Mouse (Mus musculus) midbrain, embryonic 10.5 days (tissue): ENCODE measurements around the gene Gfi1. TPM values are rescaled to one million over a fixed set of nuclear protein-coding genes. Genes with fewer than 3 reads are reported as not detected.

Experiments used
- DNase-seq: peaks from one replicate; pipeline ENCODE4 v3.0.0-alpha.2; 2017; ENCODE audit warnings: low spot score
- H3K27ac ChIP-seq: fragments of 300-500 bp; sonication (generic); replicated peaks from 2 replicates; pipeline ENCODE4 v1.5.1; 2016; ENCODE audit warnings: mild to moderate bottlenecking
- H3K27me3 ChIP-seq: fragments of 300-500 bp; sonication (generic); 2 replicates; pipeline ENCODE4 v1.6.1; 2016; ENCODE audit warnings: low read depth, mild to moderate bottlenecking; ENCODE audit not compliant: poor library complexity, severe bottlenecking
- H3K36me3 ChIP-seq: fragments of 300-500 bp; sonication (generic); 2 replicates; pipeline ENCODE4 v1.6.1; 2016; ENCODE audit warnings: mild to moderate bottlenecking, moderate library complexity
- H3K4me1 ChIP-seq: fragments of 300-500 bp; sonication (generic); 2 replicates; pipeline ENCODE4 v1.6.1; 2016
- H3K4me3 ChIP-seq: fragments of 300-500 bp; sonication (generic); 2 replicates; pipeline ENCODE4 v1.5.1; 2016; ENCODE audit warnings: mild to moderate bottlenecking, moderate library complexity
- H3K9me3 ChIP-seq: fragments of 300-500 bp; sonication (generic); replicated peaks from 2 replicates; pipeline ENCODE4 v1.6.1; 2016; ENCODE audit warnings: mild to moderate bottlenecking
- WGBS: fragments of 180-500 bp; shearing (Covaris S2); methylation state at CpG from one replicate; pipeline ENCODE4 v1.1.7; 2016; 5-methylcytosine and 5-hydroxymethylcytosine counted together
- polyA plus RNA-seq: library from polyadenylated mRNA; unstranded; fragments of >200 nt; fragmentation: Nextera tagmentation; extraction: Ambion mirVana; gene quantifications from 2 replicates; pipeline ENCODE4 v1.2.1, GENCODE M21; 2016

Gene Gfi1
- polyA plus RNA-seq, 1 experiment from 2014 or later = not detected

DNA sequence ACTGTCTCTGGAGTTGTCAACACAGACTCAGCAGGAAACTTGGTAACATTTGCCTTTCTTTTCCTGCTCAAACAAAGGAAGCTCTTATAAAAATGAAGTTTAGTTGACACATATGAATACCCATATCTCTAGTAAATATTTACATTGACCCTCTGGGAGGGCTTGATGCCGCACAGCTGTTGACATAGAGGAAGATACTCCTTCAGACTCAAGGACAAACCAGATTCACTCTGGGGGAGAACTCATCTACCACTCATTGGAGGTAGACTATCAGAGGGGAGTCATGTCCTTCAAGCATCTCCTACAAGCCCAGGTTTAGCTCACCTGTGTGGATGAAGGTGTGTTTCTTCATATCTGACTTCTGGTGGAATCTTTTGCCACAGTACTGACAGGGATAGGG, 6.0 kb downstream of the Gfi1 start:
- Histone ChIP-seq H3K36me3 (no peaks in the 10 kb centered on the region), H3K9me3 (no peaks in the 10 kb centered on the region), H3K27ac (no peak overlapping the region), H3K4me1 (peaks cover 34% of the 10 kb centered on the region), H3K27me3 (peaks cover 99% of the 10 kb centered on the region), H3K4me3 (no peak overlapping the region)
- WGBS = 28% methylated on average over 1 of the region's 1 CpGs
- DNase-seq = no peak

DNA sequence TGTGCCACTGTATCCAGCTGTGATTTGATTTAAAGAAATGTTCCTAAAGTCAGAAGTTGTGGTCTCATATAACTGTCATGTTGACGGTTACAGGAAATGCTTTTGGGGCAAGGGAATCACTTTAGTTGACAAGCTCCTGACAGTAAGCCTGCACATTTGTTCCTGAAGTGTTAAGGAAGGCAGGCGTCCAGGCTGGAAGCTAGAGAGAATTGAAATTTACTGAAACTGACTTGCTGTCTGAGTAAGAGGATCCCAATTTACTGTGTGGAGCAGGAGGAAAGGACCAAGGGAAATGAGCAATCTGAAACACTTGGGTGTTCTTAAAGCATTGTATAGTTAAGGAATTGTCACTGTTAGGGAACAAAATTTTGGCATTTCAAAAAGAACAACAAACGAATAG, 6.6 kb downstream of the Gfi1 start:
- H3K27ac ChIP-seq = no peak overlapping the region
- no peak overlapping the region for H3K4me3 ChIP-seq
- no peaks in the 10 kb centered on the region for H3K9me3 ChIP-seq
- H3K27me3 ChIP-seq = peaks cover 99% of the 10 kb centered on the region
- DNase-seq = no peak
- no peaks in the 10 kb centered on the region for H3K36me3 ChIP-seq
- peaks cover 28% of the 10 kb centered on the region for H3K4me1 ChIP-seq
- 27% methylated on average over 3 of the region's 3 CpGs for WGBS

DNA sequence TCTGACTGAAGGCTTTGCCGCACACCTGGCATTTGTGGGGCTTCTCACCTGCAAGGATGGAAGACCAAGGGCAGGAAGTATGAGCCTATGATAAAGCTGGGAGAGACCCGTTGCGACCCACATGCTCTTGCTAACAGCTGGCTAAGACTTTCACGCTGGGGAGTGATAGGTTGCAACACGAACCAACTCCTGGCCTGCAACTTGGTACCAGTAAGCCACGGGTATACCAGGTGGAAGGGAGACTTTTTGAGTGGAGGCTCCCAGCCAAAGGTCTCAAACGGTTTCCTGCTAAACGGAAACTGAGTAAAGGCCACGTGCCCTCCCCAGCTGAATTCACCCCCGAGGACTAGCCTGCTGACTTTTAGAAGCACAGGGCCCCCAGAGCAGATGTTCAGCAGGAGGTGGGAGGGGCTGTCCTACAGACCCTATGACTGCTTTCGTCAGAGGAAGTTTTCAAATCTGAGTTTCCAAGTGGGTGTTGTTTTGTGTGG, 7.9 kb downstream of the Gfi1 start:
- Histone ChIP-seq H3K9me3 (no peaks in the 10 kb centered on the region), H3K4me3 (no peak overlapping the region), H3K36me3 (no peaks in the 10 kb centered on the region), H3K4me1 (peaks cover 15% of the 10 kb centered on the region), H3K27ac (no peak overlapping the region), H3K27me3 (peaks cover 93% of the 10 kb centered on the region)
- 12% methylated on average over 11 of the region's 11 CpGs for WGBS
- no peak for DNase-seq

DNA sequence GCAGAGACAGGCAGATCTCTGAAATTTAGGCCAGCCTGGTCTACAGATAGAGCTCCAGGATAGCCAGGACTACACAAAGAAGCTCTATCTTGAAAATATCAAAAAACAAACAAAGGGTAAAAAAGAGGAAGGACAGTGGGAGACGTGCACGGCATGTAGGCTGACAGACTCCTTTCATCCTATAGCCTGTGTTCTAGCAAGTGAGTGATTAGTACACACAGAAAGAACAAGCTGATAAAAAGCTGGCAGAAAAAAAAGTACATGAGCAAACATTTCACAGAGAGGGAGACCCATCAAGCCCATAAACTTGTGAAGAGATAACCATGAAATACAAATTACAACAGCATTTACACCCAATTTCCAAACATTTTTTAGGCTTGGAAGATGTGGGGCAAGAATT, 14.1 kb downstream of the Gfi1 start:
- H3K27ac ChIP-seq = no peak overlapping the region
- H3K9me3 ChIP-seq = no peaks in the 10 kb centered on the region
- 79% methylated on average over 2 of the region's 2 CpGs for WGBS
- H3K4me1 ChIP-seq = no peaks in the 10 kb centered on the region
- no peak for DNase-seq
- H3K27me3 ChIP-seq = peaks cover 31% of the 10 kb centered on the region
- no peak overlapping the region for H3K4me3 ChIP-seq
- no peaks in the 10 kb centered on the region for H3K36me3 ChIP-seq

DNA sequence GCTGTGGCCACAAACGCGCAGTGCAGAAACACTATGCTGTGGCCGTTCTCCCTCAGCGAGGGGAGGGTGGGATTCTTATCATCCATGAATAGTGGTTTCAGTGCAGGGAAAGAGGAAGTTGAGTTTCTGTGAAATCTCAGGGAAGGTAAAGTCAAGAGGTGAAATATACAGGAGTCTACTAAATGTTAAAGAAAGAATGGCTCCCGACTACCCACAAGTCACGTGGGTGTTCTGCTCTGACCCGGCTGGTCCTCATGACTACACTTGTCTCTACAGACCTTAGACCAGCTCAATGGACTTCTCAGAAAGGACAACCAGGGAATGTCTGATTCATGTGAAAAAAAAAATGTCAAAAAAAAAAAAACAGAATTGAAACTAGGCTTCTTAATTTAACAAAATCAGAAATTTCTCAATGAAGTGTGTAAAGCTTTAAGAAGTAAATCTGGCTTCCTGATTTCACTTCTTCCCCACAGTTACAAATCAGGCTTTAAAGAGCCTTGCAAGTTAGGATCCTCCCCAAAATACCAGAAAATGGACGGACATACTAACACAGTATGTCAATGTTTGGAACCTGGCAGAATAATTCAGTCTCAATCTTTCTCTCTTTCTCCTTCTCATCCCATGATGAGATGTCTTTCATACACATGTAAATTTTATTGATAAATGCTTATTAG, 17.6 kb downstream of the Gfi1 start:
- WGBS = 90% methylated on average over 8 of the region's 8 CpGs
- Histone ChIP-seq H3K4me3 (no peak overlapping the region), H3K27ac (no peak overlapping the region), H3K27me3 (no peaks in the 10 kb centered on the region), H3K9me3 (no peaks in the 10 kb centered on the region), H3K36me3 (no peaks in the 10 kb centered on the region), H3K4me1 (no peaks in the 10 kb centered on the region)
- DNase-seq = no peak

DNA sequence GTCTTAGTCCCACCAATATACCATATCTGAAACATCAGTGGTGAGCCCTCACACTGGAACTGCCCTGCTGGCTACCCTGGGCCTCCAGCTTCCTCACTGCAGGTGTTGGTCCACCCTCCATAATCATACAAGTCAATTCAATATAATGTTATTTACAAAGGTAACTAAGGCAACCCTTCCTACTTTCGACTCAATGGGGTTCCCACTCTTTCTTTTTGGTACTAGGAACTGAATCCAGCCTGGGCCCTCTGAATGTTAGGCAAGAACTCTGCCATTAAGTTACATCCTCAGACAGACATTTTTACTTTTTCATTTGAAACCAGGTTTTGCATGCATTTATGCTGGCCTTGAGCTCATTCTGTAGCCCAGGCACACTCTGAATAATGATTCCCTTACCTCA, 19.6 kb downstream of the Gfi1 start:
- DNase-seq = no peak
- Histone ChIP-seq H3K36me3 (no peaks in the 10 kb centered on the region), H3K4me3 (no peak overlapping the region), H3K4me1 (no peaks in the 10 kb centered on the region), H3K27me3 (no peaks in the 10 kb centered on the region), H3K27ac (no peak overlapping the region), H3K9me3 (no peaks in the 10 kb centered on the region)
- 90% methylated on average over 1 of the region's 1 CpGs for WGBS

DNA sequence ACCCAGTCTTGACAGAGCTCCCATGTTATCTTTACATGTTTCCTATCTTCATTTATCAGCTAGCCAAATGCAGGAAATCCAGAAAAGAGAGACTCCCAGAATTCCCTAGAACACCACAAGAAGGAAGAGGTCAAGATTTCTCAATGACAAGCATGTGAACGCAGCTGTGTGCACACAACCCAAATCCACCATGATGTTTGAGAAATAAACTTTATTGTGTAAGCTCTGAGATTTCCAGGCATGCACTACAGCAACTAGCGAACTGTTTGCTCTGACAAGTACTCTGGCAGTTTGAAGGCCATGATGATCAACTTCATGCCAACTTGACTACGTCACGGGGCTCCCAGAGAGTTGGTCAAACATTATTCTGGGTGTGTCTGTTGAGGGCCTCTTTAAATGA, 20.1 kb downstream of the Gfi1 start:
- DNase-seq = no peak
- H3K4me3 ChIP-seq = no peak overlapping the region
- no peak overlapping the region for H3K27ac ChIP-seq
- no peaks in the 10 kb centered on the region for H3K9me3 ChIP-seq
- no peaks in the 10 kb centered on the region for H3K36me3 ChIP-seq
- 92% methylated on average over 4 of the region's 4 CpGs for WGBS
- no peaks in the 10 kb centered on the region for H3K27me3 ChIP-seq
- H3K4me1 ChIP-seq = no peaks in the 10 kb centered on the region

DNA sequence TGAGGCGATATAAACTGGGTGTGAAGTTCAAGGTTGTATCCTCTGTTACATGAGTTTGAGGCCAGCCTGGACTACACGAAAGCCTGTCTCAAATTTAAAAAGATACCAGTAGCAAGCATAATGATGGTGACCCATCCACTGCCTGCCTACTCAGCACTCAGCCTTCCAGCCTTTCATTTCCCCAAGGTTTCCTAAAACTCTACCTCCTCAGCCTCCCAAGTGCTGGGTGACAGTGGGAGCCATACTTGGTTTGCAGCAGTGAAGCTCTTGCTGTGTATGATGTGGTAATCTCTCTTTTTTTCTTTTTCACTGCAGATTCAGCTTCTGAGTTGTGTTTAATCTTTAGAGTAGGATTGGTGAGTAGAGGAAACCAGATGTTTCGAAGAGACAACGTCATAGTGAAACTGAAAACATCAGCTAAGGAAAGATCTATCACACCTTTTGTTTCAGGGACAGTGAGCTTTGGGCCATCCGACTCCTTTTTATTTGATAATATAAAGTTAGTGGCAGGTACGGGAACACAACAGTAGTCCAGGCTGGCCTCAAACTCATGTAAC, 22.6 kb downstream of the Gfi1 start:
- no peaks in the 10 kb centered on the region for H3K4me1 ChIP-seq
- H3K27me3 ChIP-seq = no peaks in the 10 kb centered on the region
- WGBS = 89% methylated on average over 6 of the region's 6 CpGs

DNA sequence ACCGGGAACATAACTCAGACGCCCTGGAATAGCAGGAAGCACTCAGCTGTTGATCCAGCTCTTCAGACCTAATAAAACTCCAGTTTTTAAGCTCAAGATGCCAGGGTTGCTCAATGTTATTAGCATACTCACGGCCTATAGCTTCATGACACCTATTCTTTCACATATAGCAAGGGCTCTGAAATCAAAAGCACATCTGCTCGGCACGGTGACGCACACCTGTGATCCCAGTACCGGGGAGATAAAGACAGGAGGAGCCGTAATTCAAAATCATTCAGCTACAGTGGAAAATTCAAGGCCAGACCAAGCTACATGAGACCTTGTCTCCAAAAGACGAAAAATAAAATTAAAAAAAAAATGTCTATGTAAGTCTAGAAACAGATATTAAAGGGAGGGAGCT, 24.2 kb downstream of the Gfi1 start:
- H3K9me3 ChIP-seq = no peaks in the 10 kb centered on the region
- 88% methylated on average over 9 of the region's 9 CpGs for WGBS
- H3K27me3 ChIP-seq = no peaks in the 10 kb centered on the region
- no peak overlapping the region for H3K27ac ChIP-seq
- H3K4me1 ChIP-seq = no peaks in the 10 kb centered on the region
- H3K36me3 ChIP-seq = no peaks in the 10 kb centered on the region
- no peak overlapping the region for H3K4me3 ChIP-seq
- DNase-seq = no peak

More for the DNA sequence above, 22.6 kb downstream of the Gfi1 start:
- Histone ChIP-seq H3K9me3 (no peaks in the 10 kb centered on the region), H3K36me3 (no peaks in the 10 kb centered on the region), H3K4me3 (no peak overlapping the region), H3K27ac (no peak overlapping the region)
- DNase-seq = no peak

DNA sequence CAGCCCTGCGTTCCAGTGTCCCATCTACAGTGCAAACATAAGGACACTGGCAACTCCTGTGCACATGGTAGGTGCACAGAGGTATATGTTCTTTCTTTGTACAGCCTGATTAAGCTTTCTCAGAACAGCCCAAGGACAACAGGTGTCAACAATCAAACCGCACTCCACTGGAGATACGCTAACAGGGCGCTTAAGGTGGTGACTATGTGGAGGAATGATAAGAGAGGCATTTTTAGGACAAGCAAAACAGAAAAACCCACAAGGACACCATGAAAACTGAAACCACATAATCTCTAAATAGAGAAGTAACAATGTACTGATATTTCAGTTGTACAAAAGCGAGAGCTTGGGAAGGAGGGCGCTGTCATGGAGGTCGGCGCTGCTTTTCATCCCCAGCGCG, 25.0 kb downstream of the Gfi1 start:
- no peak for DNase-seq
- Histone ChIP-seq H3K9me3 (no peaks in the 10 kb centered on the region), H3K27ac (no peak overlapping the region), H3K4me3 (no peak overlapping the region), H3K36me3 (no peaks in the 10 kb centered on the region), H3K4me1 (no peaks in the 10 kb centered on the region), H3K27me3 (no peaks in the 10 kb centered on the region)
- 94% methylated on average over 10 of the region's 10 CpGs for WGBS

DNA sequence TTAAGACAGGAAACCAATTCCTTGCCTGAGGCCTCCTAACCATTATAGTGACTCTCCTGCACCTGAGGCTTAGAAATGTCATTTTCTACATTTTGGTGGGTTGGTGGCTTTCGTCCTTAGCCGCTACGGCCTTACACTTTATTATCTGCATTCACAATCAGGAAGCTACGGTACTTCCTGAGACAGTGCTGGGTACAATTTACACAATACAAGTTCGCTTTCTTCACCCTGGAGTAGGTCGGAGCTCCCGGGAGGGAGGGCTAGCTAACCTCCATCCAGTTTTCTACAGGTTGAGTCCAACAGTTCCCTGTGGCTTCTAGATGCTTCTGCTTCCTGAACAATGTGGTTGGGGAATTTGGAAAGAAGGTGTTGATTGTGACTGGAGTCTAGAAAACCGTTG, 26.9 kb downstream of the Gfi1 start:
- no peak for DNase-seq
- no peaks in the 10 kb centered on the region for H3K36me3 ChIP-seq
- no peak overlapping the region for H3K27ac ChIP-seq
- no peaks in the 10 kb centered on the region for H3K4me1 ChIP-seq
- no peaks in the 10 kb centered on the region for H3K9me3 ChIP-seq
- 87% methylated on average over 8 of the region's 8 CpGs for WGBS
- H3K4me3 ChIP-seq = no peak overlapping the region
- H3K27me3 ChIP-seq = no peaks in the 10 kb centered on the region

DNA sequence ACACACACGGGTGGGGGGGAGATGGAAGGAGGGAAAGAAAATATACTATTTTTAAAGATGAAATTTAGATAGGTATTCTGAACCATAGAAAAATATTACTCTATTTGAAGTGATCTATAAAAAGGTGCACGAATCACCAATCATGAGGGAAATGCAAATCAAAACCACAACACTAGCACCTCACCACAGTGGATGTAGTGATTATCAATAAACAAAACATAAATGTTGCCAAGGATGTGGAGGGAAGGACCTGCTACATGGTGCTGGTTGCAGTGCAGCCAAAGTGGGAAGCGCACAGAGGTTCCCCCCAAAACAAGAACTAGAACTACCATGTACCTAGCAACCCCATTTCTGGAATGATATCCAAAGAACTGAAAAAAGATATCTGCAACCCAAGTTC, 30.8 kb downstream of the Gfi1 start:
- Histone ChIP-seq H3K4me3 (no peak overlapping the region), H3K9me3 (no peaks in the 10 kb centered on the region), H3K36me3 (no peaks in the 10 kb centered on the region), H3K27me3 (peaks cover 12% of the 10 kb centered on the region; the same call in 1 of the 2 replicates), H3K27ac (no peak overlapping the region), H3K4me1 (no peaks in the 10 kb centered on the region)
- no peak for DNase-seq
- WGBS = 76% methylated on average over 3 of the region's 3 CpGs

DNA sequence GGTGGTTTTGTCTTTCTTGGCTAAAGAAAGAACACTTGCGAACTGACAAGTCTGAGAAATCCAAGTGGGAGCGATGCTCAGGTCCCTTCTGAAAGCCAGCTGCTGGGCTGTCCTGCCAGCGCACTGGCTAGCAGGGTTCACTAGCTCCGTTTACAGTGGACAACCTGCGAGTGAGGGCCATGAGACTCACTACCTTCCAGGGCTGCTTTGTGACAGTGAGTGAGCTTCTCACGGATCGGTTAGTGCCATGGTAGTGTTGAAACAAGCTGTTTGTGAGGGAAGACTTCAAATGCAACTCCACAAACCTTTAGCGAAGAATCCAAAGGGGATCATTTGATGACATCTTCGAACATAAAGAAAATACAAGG, 37.4 kb downstream of the Gfi1 start:
- Histone ChIP-seq H3K4me1 (peaks cover 10% of the 10 kb centered on the region), H3K27me3 (peaks cover 45% of the 10 kb centered on the region), H3K27ac (no peak overlapping the region; the same call in 1 of the 2 replicates), H3K4me3 (peak overlapping the region; percentile 59), H3K36me3 (no peaks in the 10 kb centered on the region), H3K9me3 (peaks cover 5% of the 10 kb centered on the region; the same call in 1 of the 2 replicates)
- peak; percentile 13 for DNase-seq
- WGBS = 32% methylated on average over 9 of the region's 9 CpGs
